Mouse (Mus musculus) intestine, embryonic 14.5 days (tissue): ENCODE data around the gene Fkbp1b. TPM values are rescaled to one million over a fixed set of nuclear protein-coding genes. Genes with fewer than 3 reads are reported as not detected.

Source experiments
- ATAC-seq: fragments of 200-750 bp; cut with Nextera tagmentation; replicated peaks from 2 replicates; pipeline ENCODE4 v1.8.0; 2017; ENCODE audit warnings: low read depth, moderate number of reproducible peaks, moderate TSS enrichment, moderate library complexity; ENCODE audit not compliant: low FRiP score, low TSS enrichment
- DNase-seq: peaks from one replicate; pipeline ENCODE4 v3.0.0-alpha.2; 2018; ENCODE audit warnings: low spot score
- H3K27ac ChIP-seq: fragments of 300-500 bp; sonication (generic); 2 replicates; pipeline ENCODE4 v1.5.1; 2014; ENCODE audit warnings: low read depth, mild to moderate bottlenecking, control low read depth
- H3K27me3 ChIP-seq: fragments of 300-500 bp; sonication (generic); replicated peaks from 2 replicates; pipeline ENCODE4 v1.6.1; 2014; ENCODE audit warnings: low read length, control low read depth; ENCODE audit not compliant: control insufficient read depth, insufficient read depth
- H3K36me3 ChIP-seq: fragments of 300-500 bp; sonication (generic); 2 replicates; pipeline ENCODE4 v1.6.1; 2014; ENCODE audit warnings: low read length, control low read depth; ENCODE audit not compliant: control insufficient read depth, insufficient read depth
- H3K4me1 ChIP-seq: fragments of 300-500 bp; sonication (generic); replicated peaks from 2 replicates; pipeline ENCODE4 v1.6.1; 2014; ENCODE audit warnings: low read length, control low read depth, mixed read lengths; ENCODE audit not compliant: control insufficient read depth, insufficient read depth
- H3K4me2 ChIP-seq: fragments of 300-500 bp; sonication (generic); 2 replicates; pipeline ENCODE4 v1.6.1; 2014; ENCODE audit warnings: low read length
- H3K4me3 ChIP-seq: fragments of 300-500 bp; sonication (generic); 2 replicates; pipeline ENCODE4 v1.5.1; 2014; ENCODE audit warnings: low read depth, low read length, control low read depth, mixed read lengths
- H3K9ac ChIP-seq: fragments of 300-500 bp; sonication (generic); 2 replicates; pipeline ENCODE4 v1.6.1; 2014; ENCODE audit warnings: mild to moderate bottlenecking, low read length
- H3K9me3 ChIP-seq: fragments of 300-500 bp; sonication (generic); 2 replicates; pipeline ENCODE4 v1.6.1; 2016; ENCODE audit warnings: low read length, control low read depth; ENCODE audit not compliant: control insufficient read depth
- WGBS: fragments of 180-500 bp; shearing (Covaris S2); extraction: QIAGEN DNeasy Blood & Tissue Kit; methylation state at CpG from one replicate; pipeline ENCODE4 v1.1.7; 2014; 5-methylcytosine and 5-hydroxymethylcytosine counted together
- polyA plus RNA-seq: library from polyadenylated mRNA; unstranded; fragments of >200 nt; fragmentation: Nextera tagmentation; extraction: Ambion mirVana; gene quantifications from 2 replicates; pipeline ENCODE4 v1.2.1, GENCODE M21; 2014

The Fkbp1b gene
- polyA plus RNA-seq, 1 experiment from 2014 or later, result 14.5 TPM

DNA sequence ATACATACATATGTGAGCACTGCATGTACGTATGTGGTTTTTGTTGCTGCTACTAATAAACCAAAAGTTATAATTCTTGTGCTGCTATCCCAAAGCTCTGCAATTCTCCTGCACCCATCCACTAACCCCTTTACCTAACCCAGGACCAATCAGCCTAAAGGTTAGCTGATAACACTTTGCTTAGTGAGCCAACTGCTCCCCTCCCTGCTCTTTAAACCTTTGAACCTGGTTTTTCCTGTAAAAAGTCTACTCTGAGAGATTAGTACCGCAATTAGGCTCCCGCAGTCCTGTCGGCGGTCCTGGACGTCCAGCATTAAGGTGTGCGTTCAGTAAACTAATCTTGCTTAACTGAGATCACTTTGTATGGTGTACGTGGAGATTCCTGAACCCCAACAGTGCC lies 34.2 kb upstream of the Fkbp1b start:
- ATAC-seq (peak; percentile 26), DNase-seq (peak; percentile 53)
- Histone ChIP-seq H3K4me2 (no peak overlapping the region), H3K27me3 (no peaks in the 10 kb centered on the region), H3K9ac (no peak overlapping the region), H3K9me3 (no peaks in the 10 kb centered on the region), H3K4me3 (no peak overlapping the region), H3K36me3 (no peaks in the 10 kb centered on the region), H3K27ac (no peak overlapping the region), H3K4me1 (0 out of 2 replicates have a peak, but pooled peaks cover 6% of the 10 kb centered on the region)
- 70% methylated on average over 8 of the region's 8 CpGs for WGBS

DNA sequence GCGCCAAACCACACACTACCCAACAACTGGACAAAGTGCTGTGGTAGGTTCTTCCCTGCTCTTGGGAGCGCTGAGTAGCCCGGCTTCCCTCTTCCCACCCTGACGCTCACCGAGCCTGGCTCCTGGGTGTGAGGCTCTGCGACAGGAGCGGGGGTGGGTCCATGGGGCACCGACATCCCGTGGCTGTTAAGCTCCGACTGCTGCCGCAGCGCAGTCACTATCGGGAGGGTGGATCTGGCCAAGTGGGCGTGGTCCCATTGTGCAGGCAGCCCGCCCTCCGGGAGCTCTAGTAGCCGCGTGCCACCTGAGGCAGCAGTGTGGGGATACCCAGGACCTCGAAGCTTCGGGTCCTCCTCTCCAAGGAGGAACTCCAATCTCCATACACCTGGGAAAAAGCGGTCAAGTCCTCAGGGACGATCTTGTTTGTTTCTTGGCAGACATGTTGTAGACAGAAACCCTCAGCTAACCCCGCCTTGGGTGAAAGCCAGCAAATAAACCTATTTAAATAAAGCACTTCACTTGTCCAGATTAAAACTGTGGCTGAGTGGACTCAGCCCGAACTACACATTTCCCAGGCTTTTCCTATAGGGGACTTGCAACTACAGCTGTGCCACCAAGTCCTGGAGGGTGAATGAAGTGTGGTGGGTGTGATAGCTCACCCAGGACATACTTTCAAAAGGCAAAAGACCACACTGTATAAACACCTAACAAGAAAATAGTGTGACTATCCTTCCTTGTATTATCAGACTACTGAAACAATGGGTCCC lies 33.0 kb upstream of the Fkbp1b start, which contains the start of gene Mfsd2b:
Gene Mfsd2b, minus strand, starts transcription at position 199 of the 767 bp plus-strand sequence.
- H3K4me1 ChIP-seq, result 0 out of 2 replicates have a peak, but pooled peaks cover 6% of the 10 kb centered on the region
- peak within 1 kb of the TSS; percentile 5 for H3K9ac ChIP-seq
- ATAC-seq (peak; percentile 89), DNase-seq (peak; percentile 79)
- no peak within 1 kb of the TSS for H3K27ac ChIP-seq
- peak within 1 kb of the TSS; percentile 51 for H3K4me2 ChIP-seq
- H3K27me3 ChIP-seq, result no peaks in the 10 kb centered on the region
- H3K36me3 ChIP-seq, result no peaks in the 10 kb centered on the region
- peak within 1 kb of the TSS; percentile 31 for H3K4me3 ChIP-seq
- H3K9me3 ChIP-seq, result no peaks in the 10 kb centered on the region
- 4% methylated on average over 24 of the region's 24 CpGs for WGBS

DNA sequence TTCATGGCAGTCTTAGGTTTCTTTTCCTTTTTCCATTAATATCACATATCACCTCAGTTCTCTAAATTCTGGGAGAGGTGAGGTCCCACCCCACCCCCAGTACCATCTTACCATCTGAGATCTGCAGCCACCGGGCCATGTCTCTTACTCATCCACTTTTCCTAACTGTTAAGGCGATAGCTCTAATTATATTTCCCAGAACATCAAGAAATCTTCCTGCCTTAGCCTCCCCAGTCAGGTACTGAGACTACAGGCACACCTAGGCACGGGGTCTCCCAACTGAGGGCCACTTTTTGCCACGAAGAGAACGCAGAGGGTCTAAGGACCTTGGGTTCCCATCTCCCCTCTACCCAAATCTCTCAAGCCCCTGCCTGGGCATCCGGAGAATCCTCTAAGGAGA lies 32.1 kb upstream of the Fkbp1b start:
- DNase-seq, result no peak
- H3K4me2 ChIP-seq, result peak overlapping the region; percentile 51
- no peaks in the 10 kb centered on the region for H3K27me3 ChIP-seq
- 0 out of 2 replicates have a peak, but pooled peaks cover 6% of the 10 kb centered on the region for H3K4me1 ChIP-seq
- no peak overlapping the region for H3K4me3 ChIP-seq
- H3K9me3 ChIP-seq, result no peaks in the 10 kb centered on the region
- 69% methylated on average over 6 of the region's 6 CpGs for WGBS
- no peak overlapping the region for H3K27ac ChIP-seq
- H3K36me3 ChIP-seq, result no peaks in the 10 kb centered on the region
- no peak for ATAC-seq
- H3K9ac ChIP-seq, result no peak overlapping the region

DNA sequence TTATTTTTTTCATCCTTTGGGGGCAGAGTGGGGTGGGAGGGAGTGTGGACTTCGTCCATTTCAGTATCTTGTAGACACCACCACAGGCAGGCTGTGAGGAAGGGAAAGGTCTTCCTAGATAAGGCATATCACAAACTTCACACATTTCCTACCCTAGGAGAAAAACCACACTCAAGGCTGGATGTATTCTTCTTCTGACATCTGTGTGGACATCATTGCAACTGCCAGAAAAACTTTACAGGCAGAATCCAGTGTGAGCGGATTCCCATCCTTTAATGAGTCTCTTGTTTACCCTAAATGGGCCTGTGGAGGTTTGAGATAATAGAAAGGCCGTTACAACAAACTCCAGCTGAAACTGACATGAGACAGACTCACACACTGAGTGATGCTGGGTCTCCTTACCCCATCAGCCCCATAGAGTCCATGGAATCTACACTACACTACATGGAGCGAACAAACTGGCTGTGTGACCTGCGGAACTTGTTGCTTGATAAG lies 31.6 kb upstream of the Fkbp1b start:
- no peaks in the 10 kb centered on the region for H3K27me3 ChIP-seq
- WGBS, result 67% methylated on average over 5 of the region's 5 CpGs
- no peak overlapping the region for H3K4me2 ChIP-seq
- no peaks in the 10 kb centered on the region for H3K36me3 ChIP-seq
- H3K27ac ChIP-seq, result no peak overlapping the region
- no peak overlapping the region for H3K4me3 ChIP-seq
- H3K4me1 ChIP-seq, result 0 out of 2 replicates have a peak, but pooled peaks cover 6% of the 10 kb centered on the region
- H3K9me3 ChIP-seq, result no peaks in the 10 kb centered on the region
- H3K9ac ChIP-seq, result no peak overlapping the region
- ATAC-seq, result no peak
- no peak for DNase-seq

DNA sequence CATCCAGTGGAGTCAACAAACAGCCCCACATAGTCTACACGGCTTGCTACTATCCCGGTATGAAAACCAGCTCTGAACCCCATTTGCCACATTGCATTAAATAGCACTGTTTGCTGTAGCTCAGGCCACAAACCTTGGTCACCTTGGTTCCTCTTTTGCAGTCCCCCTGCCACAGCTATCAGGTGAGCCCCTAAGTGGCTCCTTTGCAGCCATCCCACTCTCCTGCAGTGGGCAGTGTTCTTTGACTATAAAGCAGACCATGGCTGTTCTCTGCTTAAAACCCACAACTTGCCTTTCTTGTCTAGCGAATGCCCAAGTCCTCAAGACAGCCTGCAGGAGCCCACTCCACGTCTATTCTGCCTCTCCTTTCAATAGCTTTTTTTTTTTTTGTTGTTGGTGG lies 30.9 kb upstream of the Fkbp1b start:
- 59% methylated on average over 4 of the region's 4 CpGs for WGBS
- DNase-seq, result no peak
- no peak overlapping the region for H3K9ac ChIP-seq

GRCm38 (mm10) chr12:4871260-4871659 lies 29.9 kb upstream of the Fkbp1b start:
- WGBS, result 93% methylated on average over 5 of the region's 5 CpGs
- DNase-seq, result no peak
- Histone ChIP-seq H3K36me3 (no peaks in the 10 kb centered on the region), H3K4me3 (no peak overlapping the region), H3K9me3 (no peaks in the 10 kb centered on the region), H3K4me2 (no peak overlapping the region), H3K9ac (no peak overlapping the region), H3K4me1 (0 out of 2 replicates have a peak, but pooled peaks cover 6% of the 10 kb centered on the region), H3K27me3 (no peaks in the 10 kb centered on the region), H3K27ac (no peak overlapping the region)
- ATAC-seq, result no peak

More for the DNA sequence above, 30.9 kb upstream of the Fkbp1b start:
- Histone ChIP-seq H3K4me3 (no peak overlapping the region), H3K36me3 (no peaks in the 10 kb centered on the region), H3K4me2 (no peak overlapping the region), H3K9me3 (no peaks in the 10 kb centered on the region), H3K27me3 (no peaks in the 10 kb centered on the region), H3K4me1 (0 out of 2 replicates have a peak, but pooled peaks cover 6% of the 10 kb centered on the region), H3K27ac (no peak overlapping the region)
- ATAC-seq, result no peak

- Histone ChIP-seq H3K9ac (no peak overlapping the region), H3K36me3 (no peaks in the 10 kb centered on the region), H3K4me3 (no peak overlapping the region), H3K4me1 (peaks cover 7% of the 10 kb centered on the region), H3K27me3 (no peaks in the 10 kb centered on the region), H3K27ac (no peak overlapping the region), H3K9me3 (no peaks in the 10 kb centered on the region), H3K4me2 (no peak overlapping the region)
- no peak for DNase-seq
- ATAC-seq, result no peak
- WGBS, result 80% methylated on average over 8 of the region's 8 CpGs
These were observed 27.5 kb upstream of the Fkbp1b start for GRCm38 (mm10) chr12:4868924-4869323.

GRCm38 (mm10) chr12:4864338-4864690 lies 22.9 kb upstream of the Fkbp1b start:
- H3K4me3 ChIP-seq, result no peak overlapping the region
- ATAC-seq (no peak), DNase-seq (no peak)
- no peaks in the 10 kb centered on the region for H3K36me3 ChIP-seq
- H3K27ac ChIP-seq, result peak overlapping the region; percentile 52
- H3K9ac ChIP-seq, result no peak overlapping the region
- H3K9me3 ChIP-seq, result no peaks in the 10 kb centered on the region
- WGBS, result 56% methylated on average over 4 of the region's 4 CpGs
- peaks cover 12% of the 10 kb centered on the region for H3K4me1 ChIP-seq
- no peak overlapping the region for H3K4me2 ChIP-seq
- H3K27me3 ChIP-seq, result no peaks in the 10 kb centered on the region
